Mouse (Mus musculus): ENCODE data around the gene Rps15a.
A peak's percentile ranks its signal among the peaks of the same experiment; 100 is the strongest.

DNA sequence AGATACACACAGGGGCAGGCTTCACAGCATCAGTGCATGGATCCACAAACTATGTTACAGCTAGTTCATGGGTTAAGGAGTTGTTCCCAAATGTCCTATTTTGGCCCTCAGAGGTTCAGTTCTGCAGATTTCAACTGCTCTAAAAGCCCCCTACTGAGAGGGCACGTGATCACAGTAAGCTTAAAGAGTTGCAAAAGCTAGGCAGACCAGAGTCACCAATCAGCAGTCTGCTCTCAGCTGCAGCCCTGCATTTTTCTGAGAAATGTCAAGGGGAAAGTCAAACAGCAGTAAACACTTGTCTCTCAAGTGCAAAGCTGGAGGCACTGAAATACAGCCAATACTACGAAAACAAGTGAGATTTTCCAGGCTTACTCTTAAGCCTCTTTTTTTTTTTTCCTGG is 3.2 kb upstream of the Rps15a start:
- no peak for TF ChIP-seq CTCF (IDR thresholded peaks at IDR 0.05; ENCODE audit: control insufficient read depth, insufficient read depth, insufficient read length)
- TF ChIP-seq MAX (IDR thresholded peaks at IDR 0.05), result no peak
- TF ChIP-seq CEBPB (IDR thresholded peaks at IDR 0.05; ENCODE audit: low read depth), result no peak
- no peak for TF ChIP-seq MYOD1 (IDR thresholded peaks at IDR 0.05; ENCODE audit: control insufficient read depth, insufficient read length, low read depth)
- peak; percentile 28 for TF ChIP-seq USF1 (IDR thresholded peaks at IDR 0.05; ENCODE audit: low read depth)
- no peak for TF ChIP-seq MYOG (IDR thresholded peaks at IDR 0.05; ENCODE audit: control insufficient read depth, extremely low read depth, insufficient read length)
- no peak for TF ChIP-seq FOSL1 (IDR thresholded peaks at IDR 0.05; ENCODE audit: insufficient read depth, low read length, poor library complexity, severe bottlenecking)

All from C2C12 (cell line).